Mouse (Mus musculus): ENCODE results near the gene Fahd2a. TPM values are rescaled to one million over a fixed set of nuclear protein-coding genes. Genes with fewer than 3 reads are reported as not detected.

Gene Fahd2a
- polyA plus RNA-seq, 1 experiment from 2014 or later: 36.1 TPM

DNA sequence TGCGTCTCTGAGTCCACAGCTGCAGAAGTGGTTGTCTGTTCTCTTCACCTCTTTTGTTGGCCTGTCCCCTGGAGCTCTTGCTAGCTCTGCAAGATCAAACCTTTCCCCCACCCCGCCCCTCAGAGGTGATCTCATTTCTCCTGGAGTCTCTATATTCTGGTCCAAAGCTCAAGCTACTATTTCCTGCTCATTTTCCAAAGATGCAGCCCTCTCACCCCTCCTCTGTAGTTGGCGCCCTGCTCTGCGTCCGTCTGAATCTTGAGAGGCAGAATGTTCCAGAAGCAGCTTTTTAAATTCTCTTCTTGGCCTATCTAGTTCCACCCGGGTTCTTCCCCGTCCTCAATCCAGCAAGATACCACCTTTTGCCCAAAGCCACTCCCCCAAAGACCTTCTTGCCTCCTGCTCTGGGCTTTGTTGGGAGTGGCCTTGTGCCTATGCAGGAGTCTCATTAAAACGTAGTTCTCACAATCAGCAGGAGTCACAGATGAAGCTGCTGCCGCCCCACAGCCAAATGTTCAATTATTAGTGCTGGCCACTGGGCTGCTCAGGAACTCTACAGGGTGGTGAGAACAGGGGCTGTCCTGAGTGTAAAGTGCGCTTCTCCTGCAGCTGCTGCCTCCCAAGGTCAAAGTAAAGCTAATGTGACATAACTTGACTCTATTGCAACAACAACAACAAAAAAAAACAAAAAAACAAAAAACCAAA, 25.9 kb downstream of the Fahd2a start:
- Histone ChIP-seq H3K9ac (replicated peaks) (no peak overlapping the region), H3K9me3 (no peaks in the 10 kb centered on the region), H3K4me2 (replicated peaks) (no peak overlapping the region), H3K36me3 (no peaks in the 10 kb centered on the region), H3K4me1 (replicated peaks) (no peaks in the 10 kb centered on the region), H3K27me3 (no peaks in the 10 kb centered on the region), H3K4me3 (replicated peaks) (no peak overlapping the region), H3K27ac (no peak overlapping the region)
- 70% methylated on average over 10 of the region's 10 CpGs for WGBS
- ATAC-seq: no peak

DNA sequence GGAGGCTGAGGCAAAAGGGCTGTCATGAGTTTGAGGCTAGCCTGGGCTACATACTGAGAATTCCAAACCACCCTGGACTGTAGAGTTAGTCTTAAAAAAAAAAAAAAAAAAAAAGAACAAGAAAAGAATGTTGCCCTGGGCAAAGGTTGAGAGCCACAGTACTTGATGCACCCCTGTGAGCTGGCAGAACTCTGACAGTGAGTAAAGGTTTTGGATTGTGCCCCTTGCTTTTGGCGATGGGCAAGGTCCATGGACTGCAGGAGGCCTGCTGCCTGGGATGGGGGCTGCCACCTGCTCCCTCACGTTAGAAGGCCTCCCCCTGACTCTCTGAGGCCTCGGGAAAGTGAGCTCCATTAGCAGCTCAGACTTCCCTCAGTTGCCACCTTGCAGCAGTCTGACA, 27.7 kb downstream of the Fahd2a start:
- H3K9me3 ChIP-seq: no peaks in the 10 kb centered on the region
- no peak for ATAC-seq

DNA sequence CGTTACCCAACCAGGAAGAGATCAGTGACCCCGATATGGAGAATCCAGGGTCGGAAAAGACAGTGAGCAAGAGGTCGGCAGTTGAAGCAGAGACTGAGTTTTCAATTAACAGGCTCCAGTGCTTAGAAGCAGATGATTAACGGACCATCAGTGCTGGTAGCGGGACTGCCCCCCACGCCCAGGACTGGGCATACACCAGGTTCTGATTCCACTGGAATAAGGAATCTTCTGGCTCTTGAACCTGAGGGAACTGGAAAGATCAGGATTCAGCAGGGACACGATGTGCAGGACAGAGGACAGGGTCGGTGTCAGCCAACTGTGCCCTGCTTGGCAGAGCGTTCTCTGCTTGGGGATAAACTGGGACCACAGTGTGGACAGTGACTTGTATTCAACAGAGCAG, 28.6 kb downstream of the Fahd2a start:
- Histone ChIP-seq H3K27ac (no peak overlapping the region), H3K9ac (replicated peaks) (no peak overlapping the region), H3K27me3 (no peaks in the 10 kb centered on the region), H3K4me3 (replicated peaks) (no peak overlapping the region), H3K9me3 (no peaks in the 10 kb centered on the region), H3K4me2 (replicated peaks) (no peak overlapping the region), H3K36me3 (no peaks in the 10 kb centered on the region), H3K4me1 (replicated peaks) (no peaks in the 10 kb centered on the region)
- no peak for ATAC-seq
- 84% methylated on average over 10 of the region's 10 CpGs for WGBS

More for the DNA sequence above, 27.7 kb downstream of the Fahd2a start:
- H3K27ac ChIP-seq: no peak overlapping the region
- no peaks in the 10 kb centered on the region for H3K4me1 ChIP-seq (replicated peaks)
- H3K4me3 ChIP-seq (replicated peaks): no peak overlapping the region
- no peak overlapping the region for H3K9ac ChIP-seq (replicated peaks)
- H3K36me3 ChIP-seq: no peaks in the 10 kb centered on the region
- no peak overlapping the region for H3K4me2 ChIP-seq (replicated peaks)
- no peaks in the 10 kb centered on the region for H3K27me3 ChIP-seq
- 65% methylated on average over 3 of the region's 3 CpGs for WGBS

DNA sequence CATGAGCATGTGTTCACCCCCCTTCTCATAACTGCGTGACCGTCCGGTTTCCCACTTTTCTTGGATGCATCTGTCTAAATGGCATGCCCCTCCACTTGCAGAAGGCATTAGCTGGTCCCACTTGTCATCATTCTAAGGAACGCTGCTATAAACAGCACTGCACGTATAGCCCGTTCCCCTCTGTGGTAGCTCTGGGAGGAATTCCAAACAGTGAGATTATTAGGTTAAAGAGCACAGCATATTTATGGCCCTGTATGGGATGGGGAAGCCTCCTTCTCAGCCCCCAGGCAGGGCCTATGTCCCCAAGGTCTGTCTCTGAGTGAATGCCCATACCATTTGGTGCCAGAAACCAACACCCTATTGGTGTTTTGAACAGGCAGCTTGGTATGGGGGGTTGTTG, 33.2 kb downstream of the Fahd2a start:
- no peak for ATAC-seq
- WGBS: 92% methylated on average over 6 of the region's 6 CpGs
- Histone ChIP-seq H3K27me3 (no peaks in the 10 kb centered on the region), H3K4me1 (replicated peaks) (no peaks in the 10 kb centered on the region), H3K4me2 (replicated peaks) (no peak overlapping the region), H3K9me3 (no peaks in the 10 kb centered on the region), H3K36me3 (no peaks in the 10 kb centered on the region), H3K4me3 (replicated peaks) (no peak overlapping the region), H3K9ac (replicated peaks) (no peak overlapping the region), H3K27ac (no peak overlapping the region)

DNA sequence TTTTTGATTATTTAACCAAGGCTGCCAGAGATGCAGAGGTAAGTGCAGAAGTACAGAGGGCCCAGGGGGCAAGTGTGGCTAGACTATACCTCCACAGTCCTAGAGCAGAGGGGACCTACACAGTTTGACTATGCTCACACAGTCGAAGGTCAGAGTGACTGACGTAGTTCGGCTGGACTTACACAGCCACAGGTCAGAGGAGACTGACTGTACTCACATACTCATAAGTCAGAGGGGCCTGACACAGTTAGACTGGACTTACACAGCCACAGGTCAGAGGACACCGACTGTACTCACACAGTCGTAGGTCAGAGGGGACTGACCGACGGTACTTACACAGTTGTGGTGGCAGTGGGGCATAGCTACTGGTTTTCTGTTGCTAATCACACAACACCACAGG, 45.6 kb downstream of the Fahd2a start:
- Histone ChIP-seq H3K4me2 (replicated peaks) (no peak overlapping the region), H3K4me3 (replicated peaks) (no peak overlapping the region), H3K9me3 (no peaks in the 10 kb centered on the region), H3K9ac (replicated peaks) (no peak overlapping the region), H3K4me1 (replicated peaks) (no peaks in the 10 kb centered on the region), H3K27ac (no peak overlapping the region), H3K36me3 (no peaks in the 10 kb centered on the region), H3K27me3 (no peaks in the 10 kb centered on the region)
- WGBS: 94% methylated on average over 7 of the region's 7 CpGs
- no peak for ATAC-seq

DNA sequence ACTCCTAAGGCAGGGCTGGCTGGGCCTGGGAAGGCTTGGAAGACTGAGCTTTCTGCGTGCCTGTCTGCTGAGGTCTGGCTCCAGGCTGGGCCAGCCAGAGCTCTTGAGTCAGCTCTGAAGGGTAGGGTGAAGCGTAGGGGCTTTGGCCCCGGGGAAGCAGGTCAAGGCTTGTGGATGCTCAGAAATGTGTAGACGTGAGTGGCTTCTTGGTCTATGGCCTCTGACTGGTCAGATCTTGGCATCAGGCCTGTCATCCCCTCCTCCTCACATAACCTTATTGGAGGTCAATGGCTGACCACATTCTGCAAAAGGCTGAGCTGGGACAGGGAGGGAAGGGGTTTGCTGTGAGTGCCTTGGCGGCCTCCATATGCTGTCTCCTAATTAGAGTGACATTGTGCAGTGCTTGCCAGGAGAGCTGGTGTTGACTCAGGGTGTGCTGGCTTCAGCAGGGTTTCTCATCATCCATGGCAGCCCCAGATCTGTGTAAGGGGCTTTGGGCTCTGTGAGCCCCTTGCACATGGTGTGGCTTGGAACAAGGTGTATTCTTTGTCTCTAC, 49.7 kb downstream of the Fahd2a start:
- Histone ChIP-seq H3K9ac (replicated peaks) (no peak overlapping the region), H3K4me1 (replicated peaks) (no peaks in the 10 kb centered on the region), H3K4me3 (replicated peaks) (no peak overlapping the region), H3K4me2 (replicated peaks) (no peak overlapping the region), H3K9me3 (no peaks in the 10 kb centered on the region), H3K27ac (no peak overlapping the region), H3K27me3 (no peaks in the 10 kb centered on the region), H3K36me3 (no peaks in the 10 kb centered on the region)
- WGBS: 88% methylated on average over 5 of the region's 5 CpGs
- no peak for ATAC-seq

DNA sequence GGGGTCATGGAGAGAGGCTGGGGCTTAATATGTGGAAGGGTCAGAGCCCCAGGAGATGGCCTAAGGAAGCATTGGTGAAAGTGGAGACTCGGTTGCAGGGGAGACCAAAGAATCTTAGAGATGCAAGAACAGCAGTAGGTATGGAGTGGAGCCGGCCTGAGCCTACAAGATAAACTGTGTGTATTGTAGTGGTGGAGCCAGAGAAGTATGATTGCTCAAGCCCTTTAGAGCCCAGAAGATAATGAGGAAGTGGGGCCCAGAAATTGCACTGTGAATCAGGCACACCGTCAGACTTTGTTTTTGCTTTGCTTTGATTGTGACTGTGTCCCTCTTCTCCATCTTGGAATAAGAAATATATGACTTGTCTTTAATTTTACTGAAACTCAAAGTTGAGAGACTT, 53.0 kb downstream of the Fahd2a start:
- H3K36me3 ChIP-seq: no peaks in the 10 kb centered on the region
- no peaks in the 10 kb centered on the region for H3K4me1 ChIP-seq (replicated peaks)
- no peaks in the 10 kb centered on the region for H3K9me3 ChIP-seq
- H3K27me3 ChIP-seq: no peaks in the 10 kb centered on the region
- ATAC-seq: no peak
- H3K9ac ChIP-seq (replicated peaks): no peak overlapping the region
- no peak overlapping the region for H3K27ac ChIP-seq
- 71% methylated on average over 3 of the region's 3 CpGs for WGBS
- H3K4me3 ChIP-seq (replicated peaks): no peak overlapping the region
- H3K4me2 ChIP-seq (replicated peaks): no peak overlapping the region

DNA sequence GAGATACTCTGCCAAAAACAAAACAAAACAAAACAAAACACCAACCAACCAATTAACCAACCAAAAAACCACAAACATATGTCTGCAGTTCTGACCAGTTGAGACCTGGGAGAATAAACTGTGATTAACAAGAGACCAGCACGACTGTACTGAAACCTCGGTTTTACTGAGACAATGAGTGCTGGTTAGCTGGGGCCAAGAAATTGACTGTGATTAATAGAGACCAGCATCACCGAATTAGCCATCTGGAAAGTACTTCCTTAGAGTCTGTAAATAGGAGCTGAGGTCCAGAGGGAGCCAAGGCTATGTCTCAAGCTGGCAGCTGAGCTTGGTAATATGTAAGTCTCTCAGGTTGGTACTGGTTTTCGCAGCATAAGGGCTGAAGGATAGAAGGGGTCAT, 53.5 kb downstream of the Fahd2a start:
- H3K4me3 ChIP-seq (replicated peaks): no peak overlapping the region
- no peaks in the 10 kb centered on the region for H3K4me1 ChIP-seq (replicated peaks)
- no peaks in the 10 kb centered on the region for H3K9me3 ChIP-seq
- ATAC-seq: no peak
- no peak overlapping the region for H3K27ac ChIP-seq
- no peak overlapping the region for H3K9ac ChIP-seq (replicated peaks)
- no peak overlapping the region for H3K4me2 ChIP-seq (replicated peaks)
- no peaks in the 10 kb centered on the region for H3K36me3 ChIP-seq
- H3K27me3 ChIP-seq: no peaks in the 10 kb centered on the region
- WGBS: 80% methylated on average over 4 of the region's 4 CpGs

DNA sequence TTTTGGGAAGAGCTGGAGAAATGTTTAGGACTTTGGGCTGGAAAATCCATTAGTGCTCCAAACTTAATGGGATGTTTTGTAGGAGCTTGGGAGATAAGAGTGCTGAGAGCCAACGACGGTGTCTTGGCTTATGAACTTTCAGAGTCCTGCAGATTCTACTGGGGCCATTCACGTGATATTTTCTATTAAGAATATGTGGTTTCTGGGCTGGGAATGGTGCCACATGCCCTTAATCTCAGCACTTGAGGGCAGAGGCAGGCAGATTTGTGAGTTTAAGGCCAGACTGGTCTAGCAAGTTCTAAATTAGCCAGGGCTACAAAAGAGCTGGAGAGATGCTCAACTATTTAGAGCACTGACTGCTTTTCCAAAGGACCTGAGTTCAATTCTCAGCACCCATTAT, 54.0 kb downstream of the Fahd2a start:
- Histone ChIP-seq H3K27ac (no peak overlapping the region), H3K4me3 (replicated peaks) (no peak overlapping the region), H3K4me2 (replicated peaks) (no peak overlapping the region), H3K27me3 (no peaks in the 10 kb centered on the region), H3K9ac (replicated peaks) (no peak overlapping the region), H3K36me3 (no peaks in the 10 kb centered on the region), H3K9me3 (no peaks in the 10 kb centered on the region), H3K4me1 (replicated peaks) (no peaks in the 10 kb centered on the region)
- WGBS: 88% methylated on average over 3 of the region's 3 CpGs
- ATAC-seq: no peak

DNA sequence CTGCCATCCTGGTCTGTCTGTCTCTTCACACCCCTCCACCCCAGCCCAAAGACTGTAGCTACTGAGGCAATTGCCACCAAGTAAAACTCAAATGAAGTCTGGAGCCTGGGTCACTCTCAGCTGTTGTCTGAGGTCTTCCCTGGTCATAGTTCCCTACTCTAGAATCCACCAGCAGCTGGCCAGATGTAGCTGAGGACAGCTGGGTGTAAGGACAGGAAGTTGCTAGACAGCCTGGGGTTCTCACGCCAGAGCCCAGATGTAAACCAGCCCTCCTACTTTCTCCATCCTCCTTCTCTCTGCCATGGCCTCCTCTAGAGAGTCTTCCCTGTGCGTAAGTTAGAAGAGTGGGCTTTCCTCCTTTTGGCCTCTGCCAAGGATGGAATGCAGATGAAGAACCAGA, 56.8 kb downstream of the Fahd2a start:
- Histone ChIP-seq H3K4me2 (replicated peaks) (no peak overlapping the region), H3K27ac (no peak overlapping the region), H3K9ac (replicated peaks) (no peak overlapping the region), H3K9me3 (no peaks in the 10 kb centered on the region), H3K27me3 (no peaks in the 10 kb centered on the region), H3K36me3 (no peaks in the 10 kb centered on the region), H3K4me3 (replicated peaks) (no peak overlapping the region), H3K4me1 (replicated peaks) (no peaks in the 10 kb centered on the region)
- no peak for ATAC-seq
- 83% methylated on average over 2 of the region's 2 CpGs for WGBS

Other genes with a start within 250 kb of the Fahd2a start
- gene 1810024B03Rik, start 236.3 kb downstream of the Fahd2a start, polyA plus RNA-seq (2015; fragmentation: Nextera tagmentation; extraction: Ambion mirVana): 1.7 and 1.8 TPM in 2 replicates
- 62.3 and 62.7 TPM in 2 replicates for gene Snrnp200, start 236.2 kb downstream of the Fahd2a start, polyA plus RNA-seq (2015; fragmentation: Nextera tagmentation; extraction: Ambion mirVana)
- 64.0 and 68.4 TPM in 2 replicates for gene Ciao1, start 196.7 kb downstream of the Fahd2a start, polyA plus RNA-seq (2015; fragmentation: Nextera tagmentation; extraction: Ambion mirVana)
- gene Tmem127, start 196.7 kb downstream of the Fahd2a start, polyA plus RNA-seq (2015; fragmentation: Nextera tagmentation; extraction: Ambion mirVana): 43.9 and 44.6 TPM in 2 replicates
- gene Stard7, start 174.3 kb downstream of the Fahd2a start, polyA plus RNA-seq (2015; fragmentation: Nextera tagmentation; extraction: Ambion mirVana): 77.9 and 83.5 TPM in 2 replicates
- gene Dusp2, start 108.4 kb downstream of the Fahd2a start, polyA plus RNA-seq (2015; fragmentation: Nextera tagmentation; extraction: Ambion mirVana): 4.3 and 4.4 TPM in 2 replicates
- not detected in 2 replicates for gene Astl, start 105.9 kb downstream of the Fahd2a start, polyA plus RNA-seq (2015; fragmentation: Nextera tagmentation; extraction: Ambion mirVana)
- gene Adra2b, start 81.4 kb downstream of the Fahd2a start, polyA plus RNA-seq (2015; fragmentation: Nextera tagmentation; extraction: Ambion mirVana): 0.12 and 0.15 TPM in 2 replicates
- 0.13 and 0.22 TPM in 2 replicates for gene Gpat2, start 19.4 kb downstream of the Fahd2a start, polyA plus RNA-seq (2015; fragmentation: Nextera tagmentation; extraction: Ambion mirVana)
- 4.5 and 5.5 TPM in 2 replicates for gene Kcnip3, start 77.5 kb upstream of the Fahd2a start, polyA plus RNA-seq (2015; fragmentation: Nextera tagmentation; extraction: Ambion mirVana)
- not detected in 2 replicates for gene Prom2, start 96.9 kb upstream of the Fahd2a start, polyA plus RNA-seq (2015; fragmentation: Nextera tagmentation; extraction: Ambion mirVana)
- 7.9 and 9.8 TPM in 2 replicates for gene Zfp661, start 142.5 kb upstream of the Fahd2a start, polyA plus RNA-seq (2015; fragmentation: Nextera tagmentation; extraction: Ambion mirVana)
- 156 and 172 TPM in 2 replicates for gene Mrps5, start 142.7 kb upstream of the Fahd2a start, polyA plus RNA-seq (2015; fragmentation: Nextera tagmentation; extraction: Ambion mirVana)
- 0.89 and 1.4 TPM in 2 replicates for gene Mal, start 212.1 kb upstream of the Fahd2a start, polyA plus RNA-seq (2015; fragmentation: Nextera tagmentation; extraction: Ambion mirVana)

Measured in midbrain, embryonic 13.5 days (tissue).